Mouse (Mus musculus) CH12.LX (cell line): Measurements from ENCODE around the gene Pmm2.

ENCODE experiments used
- CHD1 ChIP-seq: IDR thresholded peaks from 2 replicates; pipeline ENCODE4 v1.6.1; 2012; ENCODE audit warnings: low read depth, low read length, improper control_type of control experiment, inconsistent platforms
- CHD2 ChIP-seq: IDR thresholded peaks from 2 replicates; pipeline ENCODE4 v1.6.1; 2011; ENCODE audit warnings: low read length, improper control_type of control experiment
- CTCF ChIP-seq, 2 experiments: IDR thresholded peaks in 1 of 2; conservative IDR thresholded peaks in 1 of 2; 2 replicates each; pipeline ENCODE4 v1.5.1; 2011 to 2012; ENCODE audit warnings: low read depth in 2 of 2, low read length in 2 of 2, improper control_type of control experiment in 1 of 2, inconsistent platforms in 1 of 2, mild to moderate bottlenecking in 1 of 2, moderate library complexity in 1 of 2
- KAT2A ChIP-seq: IDR thresholded peaks from 2 replicates; pipeline ENCODE4 v1.6.1; 2012; ENCODE audit warnings: low read length, improper control_type of control experiment, inconsistent platforms; ENCODE audit not compliant: insufficient replicate concordance
- MAFK ChIP-seq: IDR thresholded peaks from 2 replicates; pipeline ENCODE4 v1.6.1; 2011; ENCODE audit warnings: low read length, improper control_type of control experiment; ENCODE audit not compliant: insufficient replicate concordance
- MAZ ChIP-seq: IDR thresholded peaks from 2 replicates; pipeline ENCODE4 v1.6.1; 2012; ENCODE audit warnings: low read depth, mild to moderate bottlenecking, inconsistent platforms, low read length, improper control_type of control experiment, moderate library complexity
- MXI1 ChIP-seq: IDR thresholded peaks from 2 replicates; pipeline ENCODE4 v1.6.1; 2011; ENCODE audit warnings: mild to moderate bottlenecking, low read depth, low read length, improper control_type of control experiment
- NELFE ChIP-seq: IDR thresholded peaks from 2 replicates; pipeline ENCODE4 v1.6.1; 2011; ENCODE audit warnings: low read depth, low read length, improper control_type of control experiment
- POLR2A ChIP-seq: IDR thresholded peaks from 2 replicates; pipeline ENCODE4 v1.6.1; 2011; ENCODE audit warnings: low read depth, mild to moderate bottlenecking, improper control_type of control experiment, low read length
- POLR2AphosphoS2 ChIP-seq: IDR thresholded peaks from 2 replicates; pipeline ENCODE4 v1.6.1; 2011; ENCODE audit warnings: low read depth, low read length, improper control_type of control experiment
- UBTF ChIP-seq: IDR thresholded peaks from 2 replicates; pipeline ENCODE4 v1.6.1; 2012; ENCODE audit warnings: low read depth, mild to moderate bottlenecking, inconsistent platforms, low read length, improper control_type of control experiment, moderate library complexity
- USF1 ChIP-seq: IDR thresholded peaks from 2 replicates; pipeline ENCODE4 v1.6.1; 2014; ENCODE audit warnings: low read depth, mild to moderate bottlenecking, inconsistent platforms, low read length, improper control_type of control experiment

GRCm38 (mm10) chr16:8650007-8650406, 12.5 kb downstream of the Pmm2 start:
- TF ChIP-seq UBTF (no peak), USF1 (no peak), MAZ (no peak), CHD1 (no peak), KAT2A (no peak), CHD2 (no peak), POLR2AphosphoS2 (no peak), NELFE (no peak), POLR2A (no peak), MAFK (no peak), MXI1 (no peak), CTCF (conservative IDR thresholded peaks at IDR 0.05 in 1 of 2, IDR thresholded peaks at IDR 0.05 in 1 of 2; ENCODE audit: low read depth in 2 of 2, low read length in 2 of 2) (no peak)
